Mouse (Mus musculus) brown adipose tissue, adult 24 weeks (tissue): Measurements from ENCODE around the gene Commd1. TPM values are rescaled to one million over a fixed set of nuclear protein-coding genes. Genes with fewer than 3 reads are reported as not detected.
A peak's percentile ranks its signal among the peaks of the same experiment; 100 is the strongest.

Source experiments
- H3K27ac ChIP-seq: fragments of 200-500 bp; replicated peaks from 2 replicates; pipeline ENCODE4 v1.5.1; 2012; ENCODE audit warnings: low read depth, mild to moderate bottlenecking, low read length
- H3K4me1 ChIP-seq: fragments of 200-500 bp; 2 replicates; pipeline ENCODE4 v1.6.1; 2012; ENCODE audit warnings: low read length, mixed read lengths; ENCODE audit not compliant: control insufficient read depth, insufficient read depth, insufficient read length
- H3K4me3 ChIP-seq: fragments of 200-500 bp; 2 replicates; pipeline ENCODE4 v1.5.1; 2012; ENCODE audit warnings: low read depth, mild to moderate bottlenecking, low read length, moderate library complexity; ENCODE audit not compliant: insufficient read depth
- polyA plus RNA-seq: library from polyadenylated mRNA; stranded (reverse); fragments of >200 nt; gene quantifications from 2 replicates; pipeline ENCODE4 v1.2.4, GENCODE M21; 2012; ENCODE audit not compliant: missing spikeins, insufficient read depth, insufficient read length

Gene Commd1
- polyA plus RNA-seq, 1 experiment = 196 TPM

DNA sequence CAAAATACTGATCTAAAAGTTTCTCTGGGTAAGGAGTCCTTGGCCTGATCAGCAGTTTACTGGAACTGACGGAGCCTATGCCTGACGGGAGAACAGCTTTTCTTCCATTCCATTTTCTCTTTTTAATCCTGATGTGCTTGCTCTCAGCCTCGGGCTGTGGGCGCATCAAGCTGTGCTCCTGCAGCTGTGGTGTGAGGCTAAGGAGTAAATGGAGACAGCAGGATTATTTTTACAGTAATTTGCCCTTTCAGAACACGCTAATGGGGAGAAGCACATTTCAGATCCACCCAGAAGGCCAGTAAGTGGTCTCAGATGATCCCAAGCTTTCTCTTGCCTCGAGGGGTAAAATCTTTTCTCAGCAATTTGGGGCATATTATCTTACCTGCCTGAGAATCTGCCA, 107.4 kb downstream of the Commd1 start:
- peaks cover 14% of the 10 kb centered on the region; the same call in 1 of the 2 replicates for H3K4me1 ChIP-seq
- no peak overlapping the region for H3K27ac ChIP-seq
- no peak overlapping the region for H3K4me3 ChIP-seq

DNA sequence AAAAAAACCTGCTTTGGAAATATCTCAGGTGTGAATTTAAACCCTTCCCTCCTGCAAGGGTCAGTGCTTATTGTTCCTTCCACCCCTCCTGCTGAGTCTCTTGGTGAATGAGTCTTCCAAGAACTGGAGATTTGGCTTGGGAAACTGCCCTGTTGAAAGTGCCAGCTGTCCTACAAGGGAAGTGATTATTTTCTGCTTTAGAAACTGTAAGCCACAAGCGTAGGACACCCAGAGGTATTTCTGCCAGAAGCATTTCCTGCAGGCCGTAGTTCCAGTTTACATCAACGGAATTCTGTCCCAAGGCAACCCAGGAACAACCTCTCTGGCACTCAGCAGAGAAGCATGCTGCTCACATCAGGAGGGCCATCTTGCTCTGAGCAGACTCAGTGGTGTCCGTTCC, 108.8 kb downstream of the Commd1 start:
- H3K27ac ChIP-seq = peak overlapping the region; percentile 52; the same call in 1 of the 2 replicates
- no peak overlapping the region for H3K4me3 ChIP-seq
- peaks cover 14% of the 10 kb centered on the region; the same call in 1 of the 2 replicates for H3K4me1 ChIP-seq

DNA sequence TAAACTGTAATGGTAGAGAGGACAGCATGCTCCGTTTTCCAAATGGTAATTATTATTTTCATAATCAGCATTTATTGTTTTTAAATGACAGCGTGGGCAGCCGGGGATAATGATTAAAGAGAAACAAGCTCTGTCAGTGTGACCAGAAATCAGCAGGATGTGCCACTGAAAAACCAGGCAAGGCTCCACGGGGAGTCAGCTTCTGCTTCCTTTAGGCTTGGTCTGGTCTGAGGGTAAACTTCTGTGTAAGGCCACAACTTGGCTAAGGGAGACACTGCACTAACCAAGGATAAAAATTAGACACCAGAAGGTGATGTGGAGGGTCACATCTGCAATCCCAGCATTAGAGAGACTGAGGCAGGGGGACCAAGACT, 109.9 kb downstream of the Commd1 start:
- Histone ChIP-seq H3K4me1 (peaks cover 14% of the 10 kb centered on the region; the same call in 1 of the 2 replicates), H3K4me3 (peak overlapping the region; percentile 15)

DNA sequence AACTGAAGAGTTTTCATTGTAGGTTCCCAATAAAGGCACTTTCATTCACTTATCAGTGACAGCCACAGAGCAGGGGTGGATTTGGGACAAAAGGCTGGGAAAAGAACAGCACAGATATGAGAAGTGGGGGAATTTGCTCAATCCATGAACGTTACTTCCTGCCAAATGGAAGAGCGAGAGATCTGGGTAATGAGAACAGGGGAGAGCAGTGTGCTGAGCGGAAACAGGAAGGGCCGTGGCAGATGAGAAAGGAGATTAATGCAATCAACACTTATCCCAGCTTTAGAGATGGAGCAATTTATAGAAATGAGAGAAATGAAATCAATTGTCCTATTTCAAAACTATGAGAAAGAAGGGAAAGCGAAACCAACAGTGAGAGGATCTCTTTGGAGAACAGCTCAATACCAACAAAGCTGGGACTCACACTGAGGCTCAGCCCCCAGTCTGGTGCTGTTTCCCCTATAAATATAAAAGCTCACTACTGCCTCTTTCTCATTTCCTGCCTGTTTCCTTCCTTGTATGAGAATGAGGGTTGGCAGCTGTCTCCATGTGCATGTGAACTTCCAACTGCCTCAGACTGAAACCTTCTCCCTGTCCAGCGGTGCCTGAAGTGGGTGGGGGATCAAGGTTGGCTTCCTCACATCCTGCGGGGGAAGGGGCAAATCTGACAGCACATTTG, 110.4 kb downstream of the Commd1 start:
- peaks cover 14% of the 10 kb centered on the region; the same call in 1 of the 2 replicates for H3K4me1 ChIP-seq
- peak overlapping the region; percentile 48 for H3K27ac ChIP-seq
- peak overlapping the region; percentile 15 for H3K4me3 ChIP-seq

More for the DNA sequence above, 109.9 kb downstream of the Commd1 start:
- H3K27ac ChIP-seq = peak overlapping the region; percentile 48

DNA sequence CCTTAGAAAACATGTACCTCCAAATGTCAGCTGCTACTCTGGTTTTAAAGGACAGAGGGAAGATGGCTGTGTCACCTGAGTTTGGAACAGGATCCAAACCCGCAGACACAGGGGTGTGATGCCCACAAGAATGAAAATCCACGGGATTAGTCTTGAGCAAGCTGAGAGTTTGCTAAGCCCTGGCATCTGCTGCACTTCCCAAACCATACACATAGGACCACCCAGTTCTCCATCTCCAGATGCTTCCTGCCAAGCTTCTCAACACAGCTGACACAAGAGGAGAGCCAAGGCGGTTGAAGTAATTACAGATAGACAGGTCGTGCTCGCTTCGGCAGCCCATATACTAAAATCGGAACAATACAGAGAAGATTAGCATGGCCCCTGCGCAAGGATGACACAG, 113.6 kb downstream of the Commd1 start:
- Histone ChIP-seq H3K4me3 (no peak overlapping the region), H3K4me1 (peaks cover 12% of the 10 kb centered on the region; the same call in 1 of the 2 replicates)

DNA sequence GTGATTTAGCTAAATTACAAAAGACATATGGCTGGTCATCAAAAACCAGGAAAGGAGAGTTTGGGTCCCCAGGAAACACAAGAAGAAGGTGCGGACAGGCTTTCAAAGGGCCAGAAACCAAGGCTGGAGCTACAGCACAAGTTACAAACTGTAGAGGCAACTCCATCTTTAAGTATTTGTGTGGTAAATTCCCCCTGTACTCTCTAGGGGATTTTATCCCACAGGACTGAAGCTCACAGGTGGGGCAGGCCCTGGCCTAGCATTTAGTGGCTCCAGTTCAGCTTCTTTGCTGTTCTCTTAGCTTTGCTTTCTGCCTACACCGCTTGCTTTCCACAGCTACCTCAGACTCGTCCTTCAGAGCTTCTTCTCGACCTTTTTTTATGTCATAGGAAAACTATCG, 114.5 kb downstream of the Commd1 start:
- H3K27ac ChIP-seq = no peak overlapping the region
- peaks cover 7% of the 10 kb centered on the region; the same call in 1 of the 2 replicates for H3K4me1 ChIP-seq
- H3K4me3 ChIP-seq = no peak overlapping the region

More for the DNA sequence above, 113.6 kb downstream of the Commd1 start:
- no peak overlapping the region for H3K27ac ChIP-seq

DNA sequence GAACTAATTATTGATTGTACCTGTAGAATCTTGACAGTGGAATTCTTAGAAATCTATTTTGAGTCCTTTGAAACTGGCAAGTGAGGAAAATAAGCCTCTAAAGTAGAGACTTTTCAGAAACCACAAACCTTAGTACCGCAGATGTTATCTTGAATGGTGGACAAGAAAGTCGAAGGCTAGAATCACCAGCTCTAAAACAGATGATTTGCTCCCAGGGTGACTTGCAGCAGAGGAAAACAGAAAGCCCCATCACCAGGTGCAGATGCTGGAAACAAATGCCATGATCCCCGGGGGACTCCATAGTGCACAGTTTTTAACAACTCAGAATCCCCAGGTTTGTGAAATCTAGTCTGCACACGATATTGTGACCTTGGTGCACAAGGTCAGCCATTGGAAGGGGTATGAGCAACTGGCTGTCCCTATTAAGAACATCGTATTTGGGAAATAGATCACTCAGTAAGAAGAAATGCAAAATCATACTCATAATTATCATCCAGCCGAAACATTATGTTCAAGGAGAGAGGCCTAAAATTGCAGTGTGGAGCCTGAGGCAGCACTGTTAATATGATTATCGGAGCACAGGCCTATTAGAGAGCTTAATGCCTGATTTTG, 116.4 kb downstream of the Commd1 start:
- Histone ChIP-seq H3K27ac (no peak overlapping the region), H3K4me1 (peaks cover 1% of the 10 kb centered on the region; the same call in 1 of the 2 replicates), H3K4me3 (no peak overlapping the region)

DNA sequence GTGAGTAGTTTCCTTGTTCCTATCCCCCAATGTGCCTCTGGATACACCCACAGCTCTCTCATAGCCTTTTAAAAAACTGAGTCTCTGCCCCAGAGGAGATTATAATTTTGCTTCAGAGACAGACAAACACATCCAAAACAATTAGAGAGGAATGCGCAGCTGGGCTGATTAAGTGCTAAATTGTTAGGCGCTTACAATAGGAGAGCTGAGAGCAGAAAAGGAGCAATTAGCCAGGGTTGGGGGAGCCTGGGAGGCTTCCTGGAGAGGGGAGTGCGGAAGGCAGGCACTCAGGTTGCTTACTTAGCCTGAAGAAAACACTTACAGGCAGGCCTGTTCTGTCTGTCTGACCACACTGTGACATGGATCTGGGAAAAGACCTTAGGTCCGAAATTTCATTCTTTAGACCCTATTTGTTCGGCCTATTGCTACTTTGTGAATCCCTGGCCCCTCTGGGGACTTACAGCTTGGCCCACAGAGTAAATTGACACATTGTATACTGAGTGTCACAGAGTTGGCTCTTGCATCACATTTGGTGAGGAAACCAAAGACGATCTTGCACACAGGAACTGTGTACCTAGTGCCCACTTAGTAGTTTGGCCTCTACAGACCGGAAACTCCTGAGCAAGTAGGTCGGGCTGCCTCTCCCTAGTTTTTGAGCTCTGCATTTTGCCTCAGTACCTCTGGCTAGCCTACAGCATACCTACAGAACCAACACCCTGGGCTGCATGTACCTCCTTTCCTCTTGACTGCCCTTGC, 117.7 kb downstream of the Commd1 start:
- peaks cover 3% of the 10 kb centered on the region; the same call in 1 of the 2 replicates for H3K4me1 ChIP-seq
- H3K4me3 ChIP-seq = no peak overlapping the region
- H3K27ac ChIP-seq = no peak overlapping the region

DNA sequence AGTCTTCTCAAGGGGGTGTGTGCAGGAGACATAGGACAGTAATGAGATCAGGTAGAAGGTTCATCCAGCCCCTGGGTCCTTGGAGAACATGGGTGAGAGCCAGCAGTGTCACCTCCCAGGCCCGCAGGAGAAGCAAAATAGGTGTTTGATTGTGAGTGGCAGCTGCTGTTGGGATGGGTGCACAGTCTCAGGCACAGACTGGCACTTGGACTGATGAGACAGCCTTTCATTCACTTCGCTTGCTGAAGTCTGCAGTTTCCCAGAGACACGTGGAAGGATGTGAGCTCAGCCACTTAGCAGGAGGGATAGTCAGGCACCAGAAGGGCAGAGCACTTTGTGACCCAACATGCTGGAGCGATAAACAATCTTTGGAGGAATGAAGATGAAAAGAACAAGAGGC, 118.6 kb downstream of the Commd1 start:
- H3K4me1 ChIP-seq = peaks cover 3% of the 10 kb centered on the region; the same call in 1 of the 2 replicates
- H3K27ac ChIP-seq = no peak overlapping the region
- no peak overlapping the region for H3K4me3 ChIP-seq

DNA sequence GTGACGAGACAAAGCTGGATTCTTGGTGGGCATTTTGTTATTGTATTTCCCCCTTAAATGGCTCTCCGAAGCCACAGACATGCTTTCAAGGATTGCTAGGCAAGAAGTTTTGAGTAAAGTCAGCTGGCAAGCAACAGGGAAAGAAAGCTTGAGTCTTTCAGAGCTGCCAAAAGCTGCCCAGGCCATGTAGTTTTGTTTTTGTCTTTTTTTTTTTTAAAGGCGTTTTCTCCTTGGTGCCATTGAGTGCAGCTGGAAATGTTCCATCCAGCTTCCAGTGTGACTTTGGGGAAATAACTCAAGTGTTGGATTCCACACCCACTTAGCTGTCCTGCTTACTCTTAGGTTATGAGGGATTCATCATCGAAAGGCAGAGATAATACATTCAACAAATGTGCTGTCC, 120.9 kb downstream of the Commd1 start:
- Histone ChIP-seq H3K4me3 (no peak overlapping the region), H3K27ac (no peak overlapping the region)

DNA sequence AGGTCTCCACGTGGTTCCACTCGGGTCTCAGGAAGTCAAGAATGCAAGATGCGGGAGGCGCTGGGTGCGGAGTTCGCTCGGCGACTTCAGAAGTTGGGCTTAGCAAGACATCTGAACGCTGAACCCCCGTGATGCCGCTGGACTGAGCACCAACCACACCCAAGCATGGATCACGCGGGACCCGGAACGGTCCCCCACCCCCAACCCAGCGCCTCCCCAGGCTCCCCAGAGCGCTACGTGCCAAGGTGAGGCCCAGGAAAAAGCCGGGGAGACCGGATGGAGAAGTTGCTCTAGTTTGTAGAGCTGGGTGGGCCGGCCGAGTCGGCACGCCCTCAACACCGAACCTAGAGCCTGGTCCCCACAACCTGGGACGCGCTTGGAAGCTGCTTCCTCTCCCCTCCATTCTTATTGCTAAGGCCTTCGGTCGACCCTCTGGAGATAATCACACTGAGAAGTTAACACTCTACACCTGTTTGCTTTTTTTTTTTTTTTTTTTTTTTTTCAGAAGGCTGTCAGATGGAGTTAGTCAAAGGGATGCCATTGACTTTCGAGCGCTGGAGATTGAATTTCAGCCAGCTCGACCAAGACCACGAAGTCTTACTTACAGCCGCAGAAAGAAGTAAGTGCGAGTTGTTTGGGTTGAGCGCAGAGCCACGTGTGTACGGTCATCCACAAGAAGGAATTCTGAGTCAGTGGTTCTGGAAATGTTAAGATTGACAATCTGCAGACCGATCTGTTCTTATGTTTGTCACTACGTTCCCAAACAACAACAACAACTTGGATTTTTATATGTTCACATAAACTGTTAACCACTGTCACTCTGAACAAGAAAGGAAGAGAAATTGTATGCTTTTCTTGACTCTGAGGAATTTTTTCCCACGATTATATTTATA, 121.6 kb downstream of the Commd1 start, which contains the start of gene B3gnt2:
TSS of gene B3gnt2 (minus strand) at position 627 of the 893 bp plus-strand sequence.
- H3K27ac ChIP-seq = peak within 1 kb of the TSS; percentile 89
- H3K4me1 ChIP-seq = peaks cover 3% of the 10 kb centered on the region; the same call in 1 of the 2 replicates
- peak within 1 kb of the TSS; percentile 86 for H3K4me3 ChIP-seq

More for the DNA sequence above, 120.9 kb downstream of the Commd1 start:
- H3K4me1 ChIP-seq = peaks cover 3% of the 10 kb centered on the region; the same call in 1 of the 2 replicates

DNA sequence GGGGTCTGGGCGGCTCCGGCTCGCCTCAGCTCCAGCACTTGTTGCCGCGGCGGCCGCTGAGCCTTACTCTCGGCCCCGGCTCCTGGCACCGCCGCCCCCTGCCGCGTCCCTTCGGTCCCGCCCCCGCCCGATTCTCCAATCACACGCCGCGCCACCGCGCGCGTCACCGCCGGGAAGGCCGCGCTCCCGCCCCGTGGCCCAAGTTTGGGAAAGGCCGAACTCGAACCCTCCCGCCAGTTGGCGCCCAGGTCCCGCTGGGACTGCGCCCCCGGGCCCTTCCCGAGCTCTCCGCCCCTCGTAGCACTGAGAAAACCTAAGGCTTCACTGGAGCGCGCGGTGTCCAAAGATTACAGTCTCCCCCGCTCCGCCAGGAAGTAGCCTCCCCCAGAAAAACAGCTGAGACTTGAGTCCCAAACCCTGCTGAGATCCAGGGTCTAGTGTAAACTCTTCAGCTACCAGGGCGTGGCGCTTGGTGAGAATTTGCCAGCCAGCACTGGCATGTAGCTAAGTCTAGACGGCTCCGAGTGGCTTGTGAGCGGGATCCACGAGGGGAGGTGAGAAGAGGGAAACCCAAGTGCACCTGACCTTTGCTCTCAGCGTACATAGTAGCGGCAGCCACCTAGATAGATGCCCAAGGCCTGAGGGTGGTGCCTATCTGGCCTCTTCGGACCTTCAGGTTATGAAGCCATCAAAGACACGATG, 122.4 kb downstream of the Commd1 start:
- H3K4me3 ChIP-seq = peak overlapping the region; percentile 86
- H3K4me1 ChIP-seq = peaks cover 3% of the 10 kb centered on the region; the same call in 1 of the 2 replicates
- H3K27ac ChIP-seq = peak overlapping the region; percentile 89

DNA sequence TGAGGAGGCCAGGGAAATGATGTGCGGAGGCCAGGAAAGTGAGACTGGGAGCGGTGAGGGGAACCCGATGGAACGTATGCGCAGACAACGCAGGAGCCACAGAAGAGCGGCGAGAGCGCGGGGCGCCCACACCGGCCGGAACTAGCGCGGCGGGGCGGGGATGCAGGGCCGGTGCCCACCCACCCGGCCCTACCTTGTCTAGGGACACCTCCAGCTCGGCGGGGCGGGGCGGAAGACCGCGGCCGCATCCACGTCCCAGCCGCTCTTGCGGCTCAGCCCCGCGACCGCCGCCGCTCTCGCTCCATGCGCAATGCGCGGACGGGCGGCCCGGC, 122.9 kb downstream of the Commd1 start:
- Histone ChIP-seq H3K4me3 (peak overlapping the region; percentile 86), H3K27ac (peak overlapping the region; percentile 57), H3K4me1 (peaks cover 3% of the 10 kb centered on the region; the same call in 1 of the 2 replicates)
